Mouse (Mus musculus) cerebellum, postnatal 10 days (tissue): ENCODE measurements around the gene Gm20390.

Experiments used
- DNase-seq, 2 experiments: peaks; one replicate each; pipeline ENCODE4 v3.0.0; 2021; ENCODE audit warnings: mixed read lengths in 2 of 2

Gm20390 gene

DNA sequence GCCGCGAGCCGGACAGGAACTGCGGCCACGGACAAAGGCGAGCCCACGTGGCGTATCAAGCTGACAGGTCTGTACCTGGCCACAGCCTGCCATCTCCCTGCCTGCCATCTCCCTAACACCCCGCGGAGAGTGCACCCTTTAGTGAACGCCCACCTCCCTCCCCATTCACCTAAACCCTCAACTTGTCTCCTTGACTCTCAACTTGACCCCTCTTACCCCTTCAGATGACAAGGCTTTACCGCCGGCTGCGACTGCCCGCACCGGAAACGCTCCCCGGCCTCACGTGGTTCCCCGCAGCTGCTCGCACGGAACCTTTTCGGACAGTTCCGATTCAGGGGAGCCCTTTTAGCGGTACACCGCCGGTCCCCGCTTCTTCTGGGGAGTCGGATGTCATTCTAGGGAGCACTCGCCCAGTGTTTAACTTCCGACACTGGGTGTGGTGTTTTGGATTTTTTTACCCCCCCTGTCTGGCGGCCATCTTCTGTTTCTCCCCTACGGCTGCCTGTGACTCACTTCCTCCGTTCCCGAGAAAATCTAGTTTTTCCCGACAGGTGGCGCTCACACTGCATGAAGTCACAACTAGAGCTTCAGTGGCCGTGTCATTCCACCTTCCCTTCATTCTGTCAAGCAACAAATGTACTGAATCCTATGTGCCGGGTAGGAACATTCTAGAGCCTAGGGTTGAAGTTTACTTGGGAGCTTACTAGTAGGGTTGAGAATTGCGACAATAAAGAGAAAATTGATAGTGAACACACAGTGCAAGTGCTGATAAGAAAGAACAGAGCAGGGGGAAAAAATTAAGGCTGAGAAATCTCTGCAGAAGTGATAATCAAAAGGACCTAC is at the start of gene Gm20390, which contains the start of gene Nme1:
Gm20390 (minus strand) TSS at position 289 of the 843 bp plus-strand sequence.
Nme1 (minus strand) TSS at position 517 of the 843 bp plus-strand sequence.
- DNase-seq: peak; percentile 98

DNA sequence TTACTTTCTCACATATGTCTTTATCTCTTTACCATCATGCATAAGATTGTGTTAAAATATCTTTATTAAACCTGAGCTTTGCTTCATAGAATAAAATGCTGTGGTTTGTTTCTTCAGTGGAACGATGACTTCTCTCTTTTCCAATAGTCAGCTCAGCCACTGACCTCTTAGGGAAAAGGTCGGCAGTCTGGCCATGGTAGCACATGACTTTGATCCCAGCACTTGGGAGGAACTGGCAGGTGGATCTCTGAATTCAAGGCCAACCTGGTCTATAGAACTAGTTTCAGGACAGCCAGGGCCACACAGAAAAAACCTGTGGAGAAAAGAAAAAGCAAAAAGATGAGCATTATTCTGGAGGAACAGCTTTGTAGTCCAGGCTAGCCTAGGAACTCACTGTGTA is 35.3 kb upstream of the Gm20390 start:
- no peak for DNase-seq

DNA sequence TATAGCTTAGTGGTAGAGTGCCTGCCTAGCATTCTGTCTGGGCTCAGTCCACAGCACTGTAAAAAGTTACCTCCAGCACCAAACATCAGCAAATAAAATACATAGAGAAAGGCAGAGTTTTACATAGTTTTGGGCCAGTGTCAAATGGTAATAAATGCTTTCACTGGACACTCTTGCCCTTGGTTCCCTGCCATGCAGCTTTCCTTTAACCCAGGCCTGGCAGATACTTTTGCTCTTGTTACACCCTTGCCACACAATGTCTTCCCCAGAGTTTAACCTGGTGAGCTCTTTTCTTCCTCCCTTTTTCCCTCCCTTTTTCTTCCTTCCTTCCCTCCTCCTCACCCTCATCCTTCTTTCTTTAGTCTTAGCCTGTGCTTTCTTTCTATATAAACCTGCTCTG is 31.2 kb upstream of the Gm20390 start:
- no peak for DNase-seq

DNA sequence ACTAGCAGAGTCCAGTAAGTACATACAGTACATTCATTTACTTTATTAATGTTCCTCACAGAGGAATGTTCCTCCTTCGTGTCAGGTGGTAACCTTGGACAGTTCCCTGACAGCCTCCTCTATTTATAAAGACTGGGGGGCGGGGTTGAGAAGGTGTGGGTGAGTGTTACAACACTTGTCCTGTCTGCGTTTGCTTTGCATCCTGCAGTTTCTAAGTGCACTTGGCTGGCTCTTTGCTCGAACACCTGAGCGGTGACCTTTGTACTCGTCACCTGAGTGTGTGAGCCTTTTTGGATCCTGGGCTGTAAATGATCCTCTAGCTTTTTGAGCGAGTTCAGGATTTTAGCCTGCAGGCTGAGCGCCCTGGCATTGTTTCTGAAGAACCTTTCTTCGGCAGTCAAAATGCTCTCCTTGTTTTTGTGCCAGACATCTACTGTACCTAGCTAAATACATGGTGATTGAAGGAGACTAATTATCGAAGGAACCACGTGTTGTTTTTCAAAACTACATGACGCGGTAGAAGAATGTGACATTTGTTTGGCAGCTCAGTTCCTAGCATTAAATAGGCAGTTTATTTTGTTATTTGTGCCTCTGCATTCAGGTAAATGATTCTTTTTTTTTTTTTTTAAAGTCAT is 29.2 kb upstream of the Gm20390 start:
- DNase-seq: peak; percentile 24 to 38

DNA sequence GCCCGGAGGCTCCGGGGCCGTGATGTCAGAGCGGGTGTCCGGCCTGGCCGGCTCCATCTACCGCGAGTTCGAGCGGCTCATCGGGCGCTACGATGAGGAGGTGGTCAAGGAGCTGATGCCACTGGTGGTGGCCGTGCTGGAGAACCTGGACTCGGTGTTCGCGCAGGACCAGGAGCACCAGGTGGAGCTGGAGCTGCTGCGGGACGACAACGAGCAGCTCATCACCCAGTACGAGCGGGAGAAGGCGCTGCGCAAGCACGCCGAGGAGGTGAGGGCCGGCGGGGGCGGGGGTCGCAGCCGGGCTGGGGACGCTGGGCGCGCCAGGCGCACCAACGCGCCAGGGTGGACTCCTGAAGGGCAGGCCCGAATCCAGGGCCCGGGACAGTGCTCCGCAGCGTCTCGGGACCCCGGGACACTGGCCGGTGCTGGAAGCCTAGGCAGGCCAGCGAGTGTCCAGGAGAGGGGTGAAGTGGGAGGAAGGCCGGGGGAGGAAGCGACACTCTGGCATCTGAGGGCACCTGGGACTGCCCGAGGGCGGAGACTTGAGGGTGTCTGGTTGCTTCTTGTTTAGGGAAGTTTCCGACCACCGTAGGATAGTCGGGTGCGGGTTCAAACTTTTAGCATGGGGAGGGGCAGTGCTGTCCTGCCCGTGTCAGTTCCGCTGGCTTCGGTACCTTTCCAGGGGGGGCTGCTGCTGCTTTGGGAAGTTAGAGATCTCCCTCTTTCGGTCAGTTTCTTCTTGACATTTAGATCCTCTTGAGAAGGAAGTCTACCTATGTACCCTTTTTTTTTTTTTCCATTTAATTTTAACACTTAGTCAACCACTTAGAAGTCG is 28.4 kb upstream of the Gm20390 start:
- DNase-seq: no peak

DNA sequence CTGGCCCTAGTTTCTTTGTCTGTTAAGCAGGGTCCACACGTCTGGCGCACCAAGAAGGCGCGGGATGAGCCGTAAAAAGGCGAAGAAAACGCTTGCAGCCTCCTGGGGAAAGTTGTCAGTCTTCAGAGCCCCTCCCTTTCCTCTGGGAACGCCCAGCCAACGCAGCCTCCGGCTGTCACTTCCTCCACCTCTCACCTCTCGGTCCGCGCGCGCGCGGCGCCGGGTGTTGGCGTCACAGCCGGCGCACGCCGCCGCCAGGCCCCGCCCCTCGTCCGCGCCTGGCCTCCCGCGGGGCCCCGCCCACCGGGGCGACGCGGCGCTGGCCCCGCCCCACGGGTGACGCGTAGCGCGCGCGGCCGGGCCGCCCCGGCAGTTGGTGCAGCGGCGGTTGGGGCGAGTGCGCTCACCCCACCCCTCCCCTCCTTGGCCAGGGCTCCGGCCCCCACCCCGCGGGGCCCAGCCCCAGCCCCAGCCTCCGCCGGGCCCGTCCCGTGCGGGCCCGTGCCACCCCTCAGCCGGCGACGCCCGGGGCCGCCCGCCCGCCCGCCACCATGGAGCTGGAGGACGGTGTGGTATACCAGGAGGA is 27.7 kb upstream of the Gm20390 start, which contains the start of gene Spag9:
Spag9 (plus strand) TSS at position 372 of the 586 bp plus-strand sequence.
- peak; percentile 97 to 98 for DNase-seq

DNA sequence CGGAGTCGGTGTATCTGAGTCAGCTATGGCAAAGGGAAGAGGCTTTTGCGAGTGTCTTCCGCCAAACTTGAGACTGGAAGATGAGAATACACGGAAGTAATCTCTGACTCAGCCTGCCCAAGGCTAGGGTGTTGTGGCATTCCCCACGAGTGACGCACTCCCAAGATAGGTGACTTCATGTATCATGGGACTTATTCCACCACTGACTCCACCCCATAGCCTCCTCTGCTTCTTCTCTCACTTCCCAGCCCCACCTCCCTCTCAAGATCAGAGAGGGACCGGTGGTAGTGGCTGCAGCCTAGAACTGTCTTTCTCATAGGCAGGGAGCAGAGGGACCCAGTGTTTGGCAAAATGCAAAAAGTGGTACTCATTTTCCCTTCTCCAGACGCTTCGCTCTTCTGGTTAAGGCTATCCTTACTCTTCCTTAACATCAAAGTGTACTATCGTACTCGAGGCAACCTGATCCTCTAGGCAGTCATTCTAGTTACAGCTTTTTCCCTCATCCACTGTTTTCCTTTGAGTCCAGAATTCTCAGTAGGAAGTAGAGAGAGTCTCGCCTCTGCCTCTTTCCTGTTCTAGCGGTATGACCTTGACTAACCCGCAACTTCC is 27.1 kb upstream of the Gm20390 start:
- DNase-seq: peak; percentile 72 to 77

DNA sequence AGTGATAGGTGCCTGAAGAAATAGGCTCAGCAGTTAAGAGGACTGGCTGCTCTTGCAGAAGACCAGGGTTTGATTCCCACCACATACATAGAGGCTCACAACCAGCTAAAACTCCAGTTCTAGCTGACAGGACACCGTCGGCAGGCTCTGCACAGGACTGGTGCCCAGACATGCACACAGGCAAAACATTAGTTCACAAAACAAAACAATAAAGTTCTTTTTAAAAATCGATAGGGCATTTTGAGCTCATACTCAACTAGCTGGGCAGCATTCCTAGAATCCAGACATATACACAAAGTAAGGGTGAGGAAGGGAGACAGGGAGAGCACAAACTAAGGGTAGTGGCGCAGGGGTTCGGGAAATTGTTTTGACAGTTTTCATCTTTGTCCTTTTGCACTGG is 26.4 kb upstream of the Gm20390 start:
- no peak for DNase-seq

DNA sequence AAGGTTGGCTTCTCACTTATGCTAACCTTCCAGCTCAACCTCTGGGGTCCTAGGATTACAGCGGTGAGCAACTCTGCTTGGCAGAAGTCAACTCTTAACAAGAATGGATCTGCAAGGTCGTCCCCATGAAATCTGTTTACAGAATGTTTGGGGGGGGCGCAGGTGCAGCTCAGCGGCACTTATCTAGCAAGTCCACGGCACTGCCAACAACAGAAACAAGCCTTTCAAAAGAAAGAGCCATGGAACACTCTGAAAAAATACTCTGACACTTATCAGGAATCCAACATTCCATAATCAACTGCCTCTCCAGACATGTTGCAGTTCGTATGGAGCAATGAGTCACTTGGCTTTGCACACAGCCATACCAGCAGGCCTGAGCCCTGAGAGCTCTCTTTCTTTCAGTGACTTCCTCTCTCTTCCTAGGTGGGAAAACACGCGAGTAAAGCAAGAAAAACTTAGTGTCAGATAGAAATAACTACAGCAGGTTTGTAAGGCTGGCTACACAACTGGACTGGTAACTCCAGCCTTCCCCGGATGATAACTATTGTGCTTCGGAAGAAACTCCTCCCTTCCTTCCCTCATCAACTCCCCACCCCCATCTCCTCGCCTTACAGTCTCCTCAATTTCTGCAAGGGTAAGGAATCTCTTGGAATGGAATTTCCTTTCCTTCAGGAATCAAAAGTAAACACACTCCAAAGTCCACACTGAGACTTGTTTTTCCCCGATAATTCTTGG is 20.4 kb upstream of the Gm20390 start:
- DNase-seq: no peak

DNA sequence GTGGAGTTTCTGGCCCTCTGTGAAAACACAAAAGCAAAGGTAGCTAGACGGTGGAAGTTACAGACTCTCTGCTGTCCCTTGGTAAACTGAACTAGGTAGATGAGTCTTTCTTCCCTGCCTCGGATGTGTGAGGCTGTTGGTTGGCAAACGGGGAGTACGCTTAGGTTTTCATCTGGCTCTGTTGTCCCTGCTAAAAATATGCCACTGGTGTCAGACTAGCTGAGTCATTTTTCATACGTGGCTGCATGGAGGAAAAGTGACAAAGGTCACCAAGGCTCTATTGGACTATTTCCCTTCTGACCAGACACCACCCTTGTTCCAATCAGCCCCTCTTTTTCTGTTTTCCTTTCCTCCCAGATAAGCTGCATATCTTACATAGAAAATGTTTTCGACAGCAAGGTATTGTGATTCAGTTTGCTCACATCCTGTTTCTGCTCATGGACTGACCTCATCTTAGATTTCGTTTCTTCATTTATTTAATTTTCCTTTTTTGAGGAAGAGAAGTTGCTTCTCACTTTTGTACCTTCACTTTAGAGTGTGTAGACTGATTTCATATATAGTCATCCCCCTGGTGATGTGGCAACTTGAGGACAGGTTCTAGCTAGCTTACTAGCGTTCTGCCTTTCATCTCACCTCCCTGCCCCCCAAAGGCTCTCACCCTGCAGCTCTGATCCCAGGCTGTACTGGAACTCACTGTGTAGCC is 19.7 kb upstream of the Gm20390 start:
- DNase-seq: no peak

DNA sequence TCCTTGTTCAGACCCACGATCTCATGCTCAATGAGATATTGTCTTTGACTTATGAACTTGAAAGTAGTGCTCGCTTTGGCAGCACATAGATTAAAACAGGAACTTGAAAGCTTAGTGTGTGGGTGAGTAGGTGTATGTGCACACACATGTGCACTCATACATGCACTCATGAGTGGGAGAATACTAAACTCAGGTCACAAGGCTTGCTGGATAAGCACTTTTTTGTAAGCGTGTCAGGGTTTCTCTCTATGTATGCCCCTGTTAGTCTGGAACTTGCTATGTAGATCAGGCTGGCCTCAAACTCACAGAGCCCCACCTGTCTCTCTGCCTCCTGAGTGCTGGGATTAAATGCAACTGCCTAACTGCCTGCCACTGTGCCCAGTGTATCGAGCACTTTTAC is 18.9 kb upstream of the Gm20390 start:
- no peak for DNase-seq

DNA sequence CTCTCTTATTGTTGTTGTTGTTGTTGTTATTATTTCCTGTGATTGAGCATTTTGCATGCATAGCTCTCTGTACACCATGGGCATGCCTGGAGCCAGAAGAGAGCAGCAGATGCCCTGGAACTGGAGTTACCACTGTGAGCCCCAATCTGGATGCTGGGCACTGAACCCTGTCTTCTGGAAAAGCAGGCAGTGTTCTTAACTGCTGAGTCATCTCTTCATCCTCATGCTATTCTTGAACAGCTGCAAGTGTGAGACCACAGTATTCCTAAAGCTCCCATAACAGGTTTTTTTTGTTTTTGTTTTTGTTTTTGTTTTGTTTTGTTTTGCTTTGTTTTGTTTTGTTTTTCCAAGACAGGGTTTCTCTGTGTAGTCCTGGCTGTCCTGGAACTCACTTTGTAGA is 18.2 kb upstream of the Gm20390 start:
- no peak for DNase-seq

DNA sequence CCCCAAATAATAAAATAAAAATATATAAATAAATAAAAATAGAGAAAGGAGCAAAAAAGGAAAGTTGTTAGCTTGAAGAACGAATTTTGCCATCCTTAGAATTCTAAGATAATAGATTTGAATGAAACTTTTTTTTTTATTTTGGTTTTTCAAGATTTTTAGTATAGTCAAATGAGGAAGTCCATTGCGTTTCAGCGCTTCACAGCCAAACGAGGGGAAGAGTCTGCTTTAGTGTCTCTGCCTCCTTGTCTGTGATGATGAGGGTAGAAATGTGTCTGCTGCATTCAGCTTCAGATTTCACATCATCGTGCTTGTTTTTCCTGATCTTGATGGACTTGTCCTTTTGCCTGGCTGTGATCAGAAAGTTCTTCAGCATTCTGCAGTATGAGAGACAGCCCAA is 17.2 kb upstream of the Gm20390 start:
- DNase-seq: no peak

DNA sequence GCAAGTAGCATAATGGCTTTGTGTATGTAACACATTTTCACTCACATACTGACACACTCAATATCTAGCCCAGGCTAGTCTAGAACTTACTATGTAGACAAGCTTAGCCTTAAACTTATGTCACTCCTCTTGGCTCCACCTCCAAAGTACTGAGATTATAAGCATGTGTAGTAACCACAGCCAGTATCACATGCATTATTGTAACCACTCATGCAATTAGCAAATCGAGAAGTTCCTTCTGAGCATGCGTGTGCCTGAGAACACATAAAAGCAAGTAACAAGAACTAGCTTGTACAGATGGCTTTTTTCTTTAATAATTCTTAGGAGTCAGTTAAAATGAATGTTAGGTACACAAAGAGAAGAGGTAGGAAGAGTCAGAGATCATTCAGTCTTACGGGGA is 16.5 kb upstream of the Gm20390 start:
- no peak for DNase-seq

DNA sequence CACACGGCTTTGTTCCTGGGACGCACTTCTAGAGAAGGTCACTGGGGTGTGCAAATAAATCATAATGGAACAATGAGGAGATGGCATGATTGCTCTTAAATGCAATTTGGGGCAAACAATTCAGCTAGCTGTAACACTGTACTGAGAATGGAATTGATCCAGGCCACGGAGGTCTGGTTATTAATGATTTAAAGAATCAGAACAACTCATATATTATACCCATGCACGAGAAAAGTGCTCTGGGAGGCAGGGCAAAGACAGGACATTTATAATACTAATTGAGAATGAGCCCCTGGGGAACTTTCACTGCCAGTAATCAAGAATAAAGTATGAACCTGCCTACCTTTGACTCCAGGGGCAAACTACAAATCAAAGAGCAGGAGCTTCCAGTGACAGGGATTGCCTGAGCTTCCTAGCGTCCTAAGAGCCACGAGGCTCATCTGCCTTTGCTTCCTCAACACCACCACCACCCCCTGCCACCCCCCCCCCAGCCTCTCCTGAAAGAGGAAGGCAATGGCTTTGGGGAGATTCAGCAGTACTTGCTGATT is 11.5 kb upstream of the Gm20390 start:
- DNase-seq: no peak

DNA sequence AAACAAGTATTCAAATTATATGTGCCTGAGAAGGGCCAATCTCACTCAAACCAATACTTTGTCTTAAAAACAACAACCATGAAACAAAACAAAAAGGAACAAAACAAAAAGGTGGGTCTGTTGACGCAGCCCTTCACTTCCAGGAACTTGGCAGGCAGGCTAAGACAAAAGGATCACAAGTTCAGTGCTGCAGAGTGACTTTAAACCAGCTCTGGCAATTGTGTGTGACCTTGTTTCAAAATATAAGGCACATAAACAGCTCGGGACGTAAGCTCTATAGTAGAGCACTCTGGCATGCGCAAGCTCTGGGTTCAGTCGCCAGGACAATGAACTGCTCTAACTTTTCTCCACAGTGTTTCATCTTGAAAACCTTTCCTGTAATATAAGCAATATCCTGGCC is 4.9 kb upstream of the Gm20390 start:
- DNase-seq: no peak

DNA sequence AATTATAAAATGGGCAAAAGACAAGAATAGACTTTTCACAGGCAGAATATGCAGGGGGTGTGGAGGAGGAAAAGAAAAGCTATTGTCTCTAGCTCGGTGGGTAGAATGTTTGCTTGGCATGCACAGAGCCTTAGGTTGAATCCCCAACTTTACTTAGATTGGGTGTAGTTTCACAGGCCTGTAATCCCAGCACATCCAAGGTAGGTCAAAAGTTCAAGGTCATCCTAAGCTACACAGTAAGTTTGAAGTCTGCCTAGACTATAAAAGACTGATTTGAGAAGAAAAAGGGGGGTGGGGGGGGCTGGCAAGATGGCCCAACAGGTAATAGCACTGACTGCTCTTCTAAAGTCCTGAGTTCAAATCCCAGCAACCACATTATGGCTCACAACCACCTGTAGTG is 1.7 kb upstream of the Gm20390 start:
- DNase-seq: no peak

DNA sequence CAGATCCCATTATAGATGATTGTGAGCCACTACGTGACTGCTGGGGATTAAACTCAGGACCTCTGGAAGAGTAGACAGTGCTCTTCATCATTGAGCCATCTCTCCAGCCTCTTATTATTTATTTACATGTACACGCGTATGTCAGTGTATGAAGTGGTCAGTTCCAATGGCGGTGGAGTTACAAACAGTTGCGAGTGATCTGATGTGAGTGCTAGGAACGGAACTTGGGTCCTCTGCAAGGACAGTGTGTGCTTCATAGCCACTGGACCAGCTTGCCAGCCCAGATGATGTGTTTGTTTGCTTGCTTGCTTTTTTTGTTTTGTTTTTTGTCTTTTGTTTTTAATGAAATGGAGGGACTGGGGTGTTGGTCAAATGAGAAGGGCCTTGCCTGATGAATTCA is 1.1 kb upstream of the Gm20390 start:
- no peak for DNase-seq

DNA sequence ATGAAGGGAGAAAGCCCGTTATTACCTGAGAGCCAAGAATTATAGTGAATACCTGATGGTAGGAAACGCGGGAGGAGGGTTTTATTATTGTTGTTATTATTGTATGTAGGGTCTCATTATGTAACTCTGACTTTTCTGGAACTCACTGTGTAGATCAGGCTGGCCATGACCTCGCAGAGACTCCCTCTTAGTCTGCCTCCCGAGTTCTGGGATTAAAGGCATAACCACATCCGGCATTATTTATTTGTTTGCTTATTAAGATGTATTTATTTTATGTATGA is 695 bp upstream of the Gm20390 start:
- no peak for DNase-seq

DNA sequence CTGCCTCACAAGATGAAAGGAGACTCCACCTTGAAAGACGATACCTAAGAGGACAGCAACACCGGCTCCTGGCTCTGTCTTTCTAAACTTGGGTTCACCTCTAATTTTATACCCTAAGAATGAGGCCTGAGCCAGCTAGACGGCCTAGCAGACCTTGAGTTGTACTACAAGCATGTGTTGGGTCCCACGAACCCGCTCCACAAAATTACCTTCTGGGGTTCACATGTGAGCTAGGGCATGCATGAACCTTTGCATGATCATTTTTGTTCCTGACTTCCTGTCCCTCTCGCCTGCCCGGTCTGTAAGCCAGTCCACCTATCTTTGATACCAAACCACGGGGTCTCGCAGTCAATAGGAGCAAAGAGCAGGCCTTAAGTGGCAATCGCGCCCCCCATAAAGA is 712 bp downstream of the Gm20390 start:
- peak; percentile 12 to 20 for DNase-seq

DNA sequence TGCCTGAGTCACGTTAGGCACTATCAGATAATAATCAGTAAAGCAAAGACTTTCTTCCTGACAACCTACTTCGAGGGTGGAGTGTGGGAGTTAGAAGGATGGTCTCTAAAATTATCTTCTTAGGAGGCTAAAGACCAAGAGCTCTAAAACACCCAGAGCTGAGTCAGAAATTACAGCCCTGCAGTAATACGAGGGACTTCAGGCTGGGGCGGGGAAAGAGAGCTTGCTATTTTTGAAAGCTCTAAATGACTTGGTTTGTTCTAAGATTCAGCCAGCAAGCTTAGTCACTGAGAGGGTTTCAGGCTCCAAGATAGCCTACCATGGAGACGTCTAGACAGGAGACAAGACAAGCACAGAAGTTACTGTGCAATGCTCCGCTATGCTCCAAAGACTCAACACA is 2.7 kb downstream of the Gm20390 start:
- no peak for DNase-seq
